Mouse (Mus musculus): ENCODE results near the gene Vmn1r232. TPM values are rescaled to one million over a fixed set of nuclear protein-coding genes. Genes with fewer than 3 reads are reported as not detected.

Vmn1r232 gene
- not detected in 2 replicates for polyA plus RNA-seq (2015; fragmentation: Nextera tagmentation; extraction: Ambion mirVana)

- Histone ChIP-seq H3K4me3 (ENCODE audit: low read depth, low read length) (no peak within 1 kb of the TSS), H3K4me2 (replicated peaks; ENCODE audit: low read depth) (no peak within 1 kb of the TSS), H3K27me3 (ENCODE audit: control insufficient read depth, insufficient read depth, low read length) (no peaks in the 10 kb centered on the region), H3K36me3 (ENCODE audit: control insufficient read depth, insufficient read depth, low read length) (no peaks in the 10 kb centered on the region), H3K9me3 (ENCODE audit: control insufficient read depth, low read length) (no peaks in the 10 kb centered on the region), H3K4me1 (replicated peaks; ENCODE audit: control insufficient read depth, insufficient read depth) (no peaks in the 10 kb centered on the region), H3K9ac (ENCODE audit: low read length) (no peak within 1 kb of the TSS), H3K27ac (replicated peaks) (no peak within 1 kb of the TSS)
- TF ChIP-seq EP300 (optimal IDR thresholded peaks at IDR 0.05) = no peak
- TF ChIP-seq CTCF (IDR thresholded peaks at IDR 0.05; ENCODE audit: low read depth) = no peak
- ATAC-seq (ENCODE audit: low FRiP score, low TSS enrichment) (no peak), DNase-seq (ENCODE audit: low spot score) (no peak)
- 48% methylated on average over 1 of the region's 1 CpGs for WGBS
These were observed at the start of gene Vmn1r232 for GRCm38 (mm10) chr17:20919614-20920013. Gene Vmn1r232 (minus strand): TSS chr17:20919714.

GRCm38 (mm10) chr17:20966681-20967080 lies 47.2 kb upstream of the Vmn1r232 start:
- no peak overlapping the region for H3K27ac ChIP-seq (replicated peaks)
- H3K9ac ChIP-seq (ENCODE audit: low read length) = no peak overlapping the region
- no peaks in the 10 kb centered on the region for H3K4me1 ChIP-seq (replicated peaks; ENCODE audit: control insufficient read depth, insufficient read depth)
- H3K9me3 ChIP-seq (ENCODE audit: control insufficient read depth, low read length) = no peaks in the 10 kb centered on the region
- H3K4me2 ChIP-seq (replicated peaks; ENCODE audit: low read depth) = no peak overlapping the region
- DNase-seq (ENCODE audit: low spot score) (no peak), ATAC-seq (ENCODE audit: low FRiP score, low TSS enrichment) (no peak)
- H3K27me3 ChIP-seq (ENCODE audit: control insufficient read depth, insufficient read depth, low read length) = no peaks in the 10 kb centered on the region
- no peak overlapping the region for H3K4me3 ChIP-seq (ENCODE audit: low read depth, low read length)
- no peak for TF ChIP-seq CTCF (IDR thresholded peaks at IDR 0.05; ENCODE audit: low read depth)
- TF ChIP-seq EP300 (optimal IDR thresholded peaks at IDR 0.05) = no peak
- peaks cover 31% of the 10 kb centered on the region for H3K36me3 ChIP-seq (ENCODE audit: control insufficient read depth, insufficient read depth, low read length)

GRCm38 (mm10) chr17:20965421-20965820 lies 45.9 kb upstream of the Vmn1r232 start:
- Histone ChIP-seq H3K27me3 (ENCODE audit: control insufficient read depth, insufficient read depth, low read length) (no peaks in the 10 kb centered on the region), H3K4me2 (replicated peaks; ENCODE audit: low read depth) (no peak overlapping the region), H3K36me3 (ENCODE audit: control insufficient read depth, insufficient read depth, low read length) (peaks cover 42% of the 10 kb centered on the region), H3K27ac (replicated peaks) (no peak overlapping the region), H3K4me3 (ENCODE audit: low read depth, low read length) (no peak overlapping the region), H3K9me3 (ENCODE audit: control insufficient read depth, low read length) (no peaks in the 10 kb centered on the region), H3K9ac (ENCODE audit: low read length) (no peak overlapping the region), H3K4me1 (replicated peaks; ENCODE audit: control insufficient read depth, insufficient read depth) (no peaks in the 10 kb centered on the region)
- WGBS = 84% methylated on average over 4 of the region's 4 CpGs
- TF ChIP-seq EP300 (optimal IDR thresholded peaks at IDR 0.05) (no peak), CTCF (IDR thresholded peaks at IDR 0.05; ENCODE audit: low read depth) (no peak)
- DNase-seq (ENCODE audit: low spot score) (no peak), ATAC-seq (ENCODE audit: low FRiP score, low TSS enrichment) (no peak)

GRCm38 (mm10) chr17:20960386-20960785 lies 40.9 kb upstream of the Vmn1r232 start:
- Histone ChIP-seq H3K4me3 (ENCODE audit: low read depth, low read length) (no peak overlapping the region), H3K36me3 (ENCODE audit: control insufficient read depth, insufficient read depth, low read length) (peaks cover 76% of the 10 kb centered on the region), H3K27me3 (ENCODE audit: control insufficient read depth, insufficient read depth, low read length) (no peaks in the 10 kb centered on the region), H3K27ac (replicated peaks) (no peak overlapping the region), H3K9ac (ENCODE audit: low read length) (no peak overlapping the region), H3K9me3 (ENCODE audit: control insufficient read depth, low read length) (no peaks in the 10 kb centered on the region), H3K4me2 (replicated peaks; ENCODE audit: low read depth) (no peak overlapping the region), H3K4me1 (replicated peaks; ENCODE audit: control insufficient read depth, insufficient read depth) (no peaks in the 10 kb centered on the region)
- DNase-seq (ENCODE audit: low spot score) (no peak), ATAC-seq (ENCODE audit: low FRiP score, low TSS enrichment) (no peak)
- 97% methylated on average over 5 of the region's 5 CpGs for WGBS
- TF ChIP-seq CTCF (IDR thresholded peaks at IDR 0.05; ENCODE audit: low read depth) (no peak), EP300 (optimal IDR thresholded peaks at IDR 0.05) (no peak)

- Histone ChIP-seq H3K9ac (ENCODE audit: low read length) (0 out of 2 replicates have a peak overlapping the region, but pooled peaks have one; percentile 87), H3K36me3 (ENCODE audit: control insufficient read depth, insufficient read depth, low read length) (no peaks in the 10 kb centered on the region), H3K27me3 (ENCODE audit: control insufficient read depth, insufficient read depth, low read length) (no peaks in the 10 kb centered on the region), H3K9me3 (ENCODE audit: control insufficient read depth, low read length) (no peaks in the 10 kb centered on the region), H3K4me1 (replicated peaks; ENCODE audit: control insufficient read depth, insufficient read depth) (no peaks in the 10 kb centered on the region), H3K27ac (replicated peaks) (no peak overlapping the region), H3K4me2 (replicated peaks; ENCODE audit: low read depth) (peak overlapping the region; percentile 77), H3K4me3 (ENCODE audit: low read depth, low read length) (peak overlapping the region; percentile 81)
- TF ChIP-seq EP300 (optimal IDR thresholded peaks at IDR 0.05) (no peak), CTCF (IDR thresholded peaks at IDR 0.05; ENCODE audit: low read depth) (no peak)
- no peak; the same call in 1 of the 2 replicates for ATAC-seq (ENCODE audit: low FRiP score, low TSS enrichment)
- DNase-seq (ENCODE audit: low spot score) = no peak
These were observed 27.1 kb upstream of the Vmn1r232 start for GRCm38 (mm10) chr17:20946636-20947035.

GRCm38 (mm10) chr17:20946026-20946565 lies 26.6 kb upstream of the Vmn1r232 start:
- Histone ChIP-seq H3K9ac (ENCODE audit: low read length) (peak overlapping the region; percentile 87), H3K36me3 (ENCODE audit: control insufficient read depth, insufficient read depth, low read length) (no peaks in the 10 kb centered on the region), H3K4me2 (replicated peaks; ENCODE audit: low read depth) (peak overlapping the region; percentile 77), H3K27me3 (ENCODE audit: control insufficient read depth, insufficient read depth, low read length) (no peaks in the 10 kb centered on the region), H3K4me1 (replicated peaks; ENCODE audit: control insufficient read depth, insufficient read depth) (no peaks in the 10 kb centered on the region), H3K27ac (replicated peaks) (peak overlapping the region; percentile 99), H3K4me3 (ENCODE audit: low read depth, low read length) (peak overlapping the region; percentile 81), H3K9me3 (ENCODE audit: control insufficient read depth, low read length) (no peaks in the 10 kb centered on the region)
- under 1% methylated on average over 13 of the region's 13 CpGs for WGBS
- TF ChIP-seq EP300 (optimal IDR thresholded peaks at IDR 0.05) = no peak
- TF ChIP-seq CTCF (IDR thresholded peaks at IDR 0.05; ENCODE audit: low read depth) = no peak
- ATAC-seq (ENCODE audit: low FRiP score, low TSS enrichment) = no peak
- DNase-seq (ENCODE audit: low spot score) = peak; percentile 25

All from stomach, postnatal 0 days (tissue).